Mouse (Mus musculus) liver, adult 2 months (tissue): ENCODE measurements around the gene Bri3bp. TPM values are rescaled to one million over a fixed set of nuclear protein-coding genes. Genes with fewer than 3 reads are reported as not detected.
A peak's percentile ranks its signal among the peaks of the same experiment; 100 is the strongest.
"Not testable (repeated sequence)": the region's sequence is repeated elsewhere in the genome, so short reads cannot be mapped to it uniquely, and the experiment has no call there.

Source experiments
- DNase-seq: peaks from one replicate; pipeline ENCODE4 v3.0.0-alpha.2; 2011; ENCODE audit warnings: low read depth, low spot score; ENCODE audit errors: extremely low read depth
- H3K27ac ChIP-seq: fragments of 200-500 bp; replicated peaks from 2 replicates; pipeline ENCODE4 v1.5.1; 2012; ENCODE audit warnings: low read depth, mild to moderate bottlenecking, control low read depth, inconsistent platforms, low read length; ENCODE audit not compliant: insufficient read depth
- H3K27me3 ChIP-seq: fragments of 200-500 bp; 2 replicates; pipeline ENCODE4 v1.6.1; 2012; ENCODE audit warnings: mild to moderate bottlenecking, moderate library complexity, low read length, inconsistent platforms; ENCODE audit not compliant: control insufficient read depth, insufficient read depth
- H3K36me3 ChIP-seq: fragments of 200-500 bp; 2 replicates; pipeline ENCODE4 v1.6.1; 2012; ENCODE audit warnings: low read length, inconsistent platforms; ENCODE audit not compliant: control insufficient read depth, insufficient read depth
- H3K4me1 ChIP-seq: fragments of 200-500 bp; 2 replicates; pipeline ENCODE4 v1.6.1; 2011; ENCODE audit warnings: low read length; ENCODE audit not compliant: control insufficient read depth, insufficient read depth
- H3K4me3 ChIP-seq: fragments of 200-500 bp; 2 replicates; pipeline ENCODE4 v1.5.1; 2011; ENCODE audit warnings: low read depth, mild to moderate bottlenecking, control low read depth, low read length, moderate library complexity; ENCODE audit not compliant: insufficient read depth
- H3K79me2 ChIP-seq: fragments of 200-500 bp; 2 replicates; pipeline ENCODE4 v1.6.1; 2012; ENCODE audit warnings: inconsistent platforms, mild to moderate bottlenecking, low read length, moderate library complexity; ENCODE audit not compliant: control insufficient read depth, insufficient read depth
- H3K9ac ChIP-seq: fragments of 200-500 bp; 2 replicates; pipeline ENCODE4 v1.6.1; 2012; ENCODE audit warnings: low read depth, mild to moderate bottlenecking, control low read depth, inconsistent platforms, low read length
- CTCF ChIP-seq: fragments of 200-500 bp; IDR thresholded peaks from 2 replicates; pipeline ENCODE4 v1.5.1; 2011; ENCODE audit warnings: low read depth, low read length, control low read depth
- POLR2A ChIP-seq: fragments of 200-500 bp; IDR thresholded peaks from 2 replicates; pipeline ENCODE4 v1.6.1; 2011; ENCODE audit warnings: low read length, control low read depth; ENCODE audit not compliant: insufficient read depth; ENCODE audit errors: extremely low read depth
- WGBS: fragments of 180-500 bp; shearing (Covaris S2); methylation state at CpG from one replicate; pipeline ENCODE4 v1.1.7; 2018; 5-methylcytosine and 5-hydroxymethylcytosine counted together
- polyA plus RNA-seq: library from polyadenylated mRNA; depleted of rRNA; stranded (reverse); fragments of >200 nt; gene quantifications from 2 replicates; pipeline ENCODE4 v1.2.3, GENCODE M21; 2012; rRNA removed
- total RNA-seq: library from RNA; depleted of rRNA; stranded (reverse); fragments of >200 nt; gene quantifications from 2 replicates; pipeline ENCODE4 v1.2.3, GENCODE M21; 2014; rRNA removed

Gene Bri3bp
- total RNA-seq (7.7 and 8.8 TPM in 2 replicates), polyA plus RNA-seq (18.3 and 23.0 TPM in 2 replicates)

DNA sequence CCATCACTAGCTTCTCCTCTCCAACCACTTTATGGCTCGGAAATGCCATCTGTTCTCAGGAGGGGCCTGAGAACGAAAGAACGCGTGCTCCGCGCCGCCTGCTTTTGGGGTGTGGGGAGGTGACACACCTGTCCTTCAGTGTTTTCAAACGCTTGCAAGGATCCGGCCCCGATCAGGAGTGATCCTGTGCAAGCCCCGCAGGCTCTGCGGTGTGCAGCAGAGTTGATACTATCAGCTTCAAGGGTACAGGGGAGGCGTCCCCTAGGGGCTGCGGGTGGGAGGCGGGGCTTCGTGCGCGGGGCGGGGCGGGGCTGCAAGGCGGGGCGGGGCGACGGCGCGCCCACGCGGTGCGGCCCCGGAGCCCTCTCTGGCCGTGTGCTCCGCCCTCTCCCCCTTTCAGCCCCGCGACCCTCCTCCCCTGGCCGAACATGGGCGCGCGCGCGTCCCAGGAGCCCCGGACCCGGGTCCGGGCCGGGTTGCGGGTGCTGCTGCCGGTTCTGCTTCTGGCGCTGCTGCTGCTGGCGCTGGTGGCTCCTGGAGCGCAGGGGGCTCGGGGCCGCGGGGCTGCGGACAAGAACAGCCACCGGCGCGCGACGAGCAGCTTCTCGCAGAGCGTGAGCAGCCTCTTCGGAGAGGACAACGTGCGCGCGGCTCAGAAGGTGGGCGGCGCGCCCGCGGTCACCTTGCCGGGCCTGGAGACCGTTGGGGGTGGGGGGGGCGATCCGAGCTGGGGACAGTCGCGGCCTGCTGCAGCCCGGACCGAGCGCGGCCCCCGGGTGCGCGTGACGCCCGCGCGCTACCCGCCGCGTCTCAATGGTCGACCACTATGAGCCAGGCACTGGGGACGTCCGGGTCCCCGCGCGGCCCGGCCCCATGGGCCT, at the start of gene Bri3bp:
Gene Bri3bp, plus strand, starts transcription at position 335 of the 881 bp plus-strand sequence.
- no peak for DNase-seq
- WGBS, result 1% methylated on average over 89 of the region's 97 CpGs
- peaks cover 4% of the 10 kb centered on the region; the same call in 1 of the 2 replicates for H3K4me1 ChIP-seq
- no peaks in the 10 kb centered on the region for H3K27me3 ChIP-seq
- no peaks in the 10 kb centered on the region for H3K36me3 ChIP-seq
- H3K79me2 ChIP-seq, result peaks cover 8% of the 10 kb centered on the region; the same call in 1 of the 2 replicates
- peak within 1 kb of the TSS; percentile 94 for H3K4me3 ChIP-seq
- TF ChIP-seq CTCF (no peak), POLR2A (peak; percentile 20; the same call in 1 of the 2 replicates)
- peak within 1 kb of the TSS; percentile 73 for H3K27ac ChIP-seq
- H3K9ac ChIP-seq, result peak within 1 kb of the TSS; percentile 96

DNA sequence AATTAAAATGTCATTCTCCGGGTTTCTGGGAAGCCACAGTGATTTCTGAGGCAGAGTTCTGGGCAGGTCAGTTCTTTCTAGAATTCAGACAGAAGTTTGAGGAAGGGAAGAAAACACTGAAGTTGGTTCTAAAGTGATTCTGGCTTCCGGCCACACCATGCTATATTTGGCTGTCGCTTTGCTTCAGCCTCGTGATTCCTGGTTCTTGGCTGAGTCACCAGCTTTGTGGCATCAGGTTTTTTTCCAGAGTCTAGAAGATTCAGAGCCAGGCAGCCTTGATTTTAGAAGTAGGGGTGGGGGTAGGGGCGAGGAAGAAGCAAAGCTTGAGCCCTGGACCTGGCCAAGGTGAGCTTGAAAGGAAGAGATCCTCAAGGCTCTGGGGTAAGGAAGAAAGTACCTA, 49.8 kb upstream of the Bri3bp start:
- DNase-seq, result peak; percentile 87
- WGBS, result 11% methylated on average over 5 of the region's 5 CpGs
- H3K27ac ChIP-seq, result peak overlapping the region; percentile 97
- H3K4me1 ChIP-seq, result peaks cover 16% of the 10 kb centered on the region
- no peak overlapping the region for H3K4me3 ChIP-seq
- peaks cover 10% of the 10 kb centered on the region for H3K36me3 ChIP-seq
- peak overlapping the region; percentile 66 for H3K9ac ChIP-seq
- H3K79me2 ChIP-seq, result peaks cover 12% of the 10 kb centered on the region
- TF ChIP-seq CTCF, result no peak
- H3K27me3 ChIP-seq, result no peaks in the 10 kb centered on the region

DNA sequence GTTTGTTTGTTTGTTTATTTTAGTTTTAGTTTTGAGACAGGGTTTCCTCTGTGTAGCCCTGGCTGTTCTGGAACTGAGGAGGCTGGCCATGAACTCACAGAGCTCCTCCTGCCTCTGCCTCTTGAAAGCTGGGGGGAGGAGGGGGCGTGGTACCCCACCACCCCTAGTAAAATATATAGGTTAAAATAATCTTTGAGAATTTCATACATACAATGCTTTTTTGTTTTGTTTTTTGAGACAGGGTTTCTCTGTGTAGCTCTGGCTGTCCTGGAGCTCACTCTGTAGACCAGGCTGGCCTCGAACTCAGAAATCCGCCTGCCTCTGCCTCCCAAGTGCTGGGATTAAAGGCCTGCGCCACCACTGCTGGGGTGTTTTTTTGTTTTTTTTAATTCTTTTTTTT, 49.2 kb upstream of the Bri3bp start:
- 76% methylated on average over 4 of the region's 4 CpGs for WGBS
- H3K79me2 ChIP-seq, result peaks cover 12% of the 10 kb centered on the region
- H3K4me3 ChIP-seq, H3K27me3 ChIP-seq, DNase-seq: not testable (repeated sequence)
- peaks cover 10% of the 10 kb centered on the region for H3K36me3 ChIP-seq
- H3K9ac ChIP-seq, result peak overlapping the region; percentile 29; the same call in 1 of the 2 replicates
- peaks cover 16% of the 10 kb centered on the region for H3K4me1 ChIP-seq
- H3K27ac ChIP-seq, result peak overlapping the region; percentile 97

DNA sequence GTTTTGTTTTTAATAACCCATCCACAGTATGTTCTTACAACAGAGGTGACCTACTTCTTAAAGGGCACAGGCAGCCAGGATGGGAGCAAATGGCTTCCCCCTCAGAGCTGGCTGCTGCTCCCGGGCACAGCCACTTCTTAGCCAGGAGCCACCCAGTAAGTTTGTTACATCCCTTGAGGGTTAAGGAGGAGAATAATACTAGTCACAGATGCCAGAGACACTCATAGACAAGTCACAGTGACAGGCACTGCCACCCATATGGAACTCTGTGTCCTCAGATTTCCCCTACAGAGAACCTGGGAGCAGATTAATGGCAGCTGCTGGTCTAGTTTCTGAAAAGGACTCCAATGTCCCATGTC, 48.8 kb upstream of the Bri3bp start:
- Histone ChIP-seq H3K4me3 (peak overlapping the region; percentile 37), H3K4me1 (peaks cover 16% of the 10 kb centered on the region), H3K9ac (peak overlapping the region; percentile 73), H3K27me3 (no peaks in the 10 kb centered on the region), H3K27ac (peak overlapping the region; percentile 97), H3K79me2 (peaks cover 12% of the 10 kb centered on the region), H3K36me3 (peaks cover 10% of the 10 kb centered on the region)
- 2% methylated on average over 1 of the region's 1 CpGs for WGBS
- DNase-seq, result no peak
- no peak for TF ChIP-seq CTCF
- no peak for TF ChIP-seq POLR2A

DNA sequence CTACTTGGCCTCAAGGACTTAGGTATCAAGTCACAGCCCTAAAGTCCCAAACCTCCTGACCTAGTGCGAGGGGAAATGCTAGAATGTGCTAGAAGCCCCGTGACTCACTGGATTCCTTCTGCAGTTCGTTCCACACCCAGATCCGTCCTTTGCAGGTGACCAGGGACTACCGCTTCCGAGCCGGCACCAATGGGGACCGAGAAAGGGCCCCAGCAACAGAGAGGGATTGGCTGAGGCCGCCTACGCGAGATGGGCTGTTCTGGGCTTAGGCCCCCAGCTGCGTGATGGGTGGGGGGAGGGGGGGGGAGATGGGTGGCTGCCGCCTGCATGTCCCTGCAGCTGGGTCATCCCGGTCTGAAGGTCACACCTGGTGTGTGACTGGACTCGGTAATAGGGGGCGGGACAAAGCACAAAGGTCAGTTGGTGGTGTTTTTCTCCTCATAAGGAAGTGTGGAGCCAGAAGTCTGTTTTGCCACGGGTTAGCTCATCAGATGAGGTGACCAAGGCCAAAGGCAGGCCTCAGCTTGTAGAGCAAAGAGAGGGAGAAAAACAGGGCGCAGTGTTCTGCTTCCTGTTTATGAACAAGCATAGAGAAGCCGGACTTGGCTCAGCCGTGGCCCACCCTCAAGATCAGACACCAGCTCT, 48.3 kb upstream of the Bri3bp start:
- Histone ChIP-seq H3K4me3 (peak overlapping the region; percentile 18), H3K27ac (peak overlapping the region; percentile 97), H3K4me1 (peaks cover 16% of the 10 kb centered on the region), H3K27me3 (no peaks in the 10 kb centered on the region), H3K9ac (peak overlapping the region; percentile 73), H3K36me3 (peaks cover 9% of the 10 kb centered on the region), H3K79me2 (peaks cover 12% of the 10 kb centered on the region)
- WGBS, result under 1% methylated on average over 20 of the region's 20 CpGs
- TF ChIP-seq POLR2A (peak; percentile 62), CTCF (no peak)
- DNase-seq, result peak; percentile 100
